Mouse (Mus musculus): ENCODE data around the gene Gm8871. TPM values are rescaled to one million over a fixed set of nuclear protein-coding genes. Genes with fewer than 3 reads are reported as not detected.

Gm8871 gene
- not detected in 2 replicates for polyA plus RNA-seq (2012; rRNA removed; ENCODE audit: low replicate concordance)

GRCm38 (mm10) chr5:10947505-10947904 lies at the start of gene Gm8871, which contains the start of gene Gm8857:
TSS of gene Gm8871 (plus strand) at chr5:10947805.
TSS of gene Gm8857 (plus strand) at chr5:10947807.

Other genes starting within 250 kb of the Gm8871 start
- gene Gm8857, start within 50 bp of the Gm8871 start, polyA plus RNA-seq (2012; rRNA removed; ENCODE audit: low replicate concordance), result not detected in 2 replicates
- gene Gm8879, start 179.8 kb downstream of the Gm8871 start, polyA plus RNA-seq (2012; rRNA removed; ENCODE audit: low replicate concordance), result not detected in 2 replicates
- gene Gm5861, start 235.3 kb downstream of the Gm8871 start, polyA plus RNA-seq (2012; rRNA removed; ENCODE audit: low replicate concordance), result not detected in 2 replicates

Data from subcutaneous adipose tissue, adult 2 months (tissue).